Mouse (Mus musculus): Measurements from ENCODE around the gene Gna13. TPM values are rescaled to one million over a fixed set of nuclear protein-coding genes. Genes with fewer than 3 reads are reported as not detected.

Gene Gna13
- total RNA-seq (2012; rRNA removed) = 32.9 and 34.8 TPM in 2 replicates

GRCm38 (mm10) chr11:109362463-109363190 lies at the start of gene Gna13:
Gene Gna13 (plus strand): TSS chr11:109362831.
- H3K4me3 ChIP-seq (ENCODE audit: insufficient read depth in 1 of 2, low read depth in 1 of 2, low read length in 2 of 2, poor library complexity in 1 of 2, severe bottlenecking in 1 of 2) = peak within 1 kb of the TSS; percentile 80 to 85
- peak within 1 kb of the TSS; percentile 76 for H3K27ac ChIP-seq (ENCODE audit: insufficient read depth, low read depth, low read length, poor library complexity, severe bottlenecking)
- H3K9me3 ChIP-seq (ENCODE audit: control insufficient read depth, insufficient read depth, low read depth, low read length) = no peaks in the 10 kb centered on the region
- H3K36me3 ChIP-seq (ENCODE audit: control insufficient read depth, insufficient read depth, low read length, poor library complexity, severe bottlenecking) = peaks cover 11% of the 10 kb centered on the region
- peak within 1 kb of the TSS; percentile 83 for H3K9ac ChIP-seq (ENCODE audit: insufficient read depth, low read depth, low read length, poor library complexity, severe bottlenecking)
- TF ChIP-seq ZNF384 (IDR thresholded peaks at IDR 0.05; ENCODE audit: low read depth, low read length) (no peak), HCFC1 (IDR thresholded peaks at IDR 0.05; ENCODE audit: borderline replicate concordance, insufficient read depth, low read length) (no peak), ZC3H11A (IDR thresholded peaks at IDR 0.05; ENCODE audit: borderline replicate concordance, low read depth, low read length) (no peak), MAFK (IDR thresholded peaks at IDR 0.05; ENCODE audit: insufficient read depth, low read depth, low read length) (no peak), CHD2 (IDR thresholded peaks at IDR 0.05; ENCODE audit: low read depth, low read length) (no peak)
- peaks cover 15 to 17% of the 10 kb centered on the region in 2 experiments for H3K4me1 ChIP-seq (ENCODE audit: control insufficient read depth in 2 of 2, insufficient read depth in 2 of 2, low read length in 2 of 2, poor library complexity in 1 of 2)
- in situ Hi-C loops (cut with MboI; ENCODE audit: low sequenced_read_pairs in 2 of 2, unreplicated experiment in 2 of 2) = no loop called here
- DNase-seq (ENCODE audit: low read depth, low spot score) = peak; percentile 72

GRCm38 (mm10) chr11:109316921-109317320 lies 45.7 kb upstream of the Gna13 start:
- no peak for DNase-seq (ENCODE audit: low read depth, low spot score)
- H3K4me3 ChIP-seq (ENCODE audit: insufficient read depth in 1 of 2, low read depth in 1 of 2, low read length in 2 of 2, poor library complexity in 1 of 2, severe bottlenecking in 1 of 2) = no peak overlapping the region
- TF ChIP-seq ZC3H11A (IDR thresholded peaks at IDR 0.05; ENCODE audit: borderline replicate concordance, low read depth, low read length) (no peak), HCFC1 (IDR thresholded peaks at IDR 0.05; ENCODE audit: borderline replicate concordance, insufficient read depth, low read length) (no peak), CHD2 (IDR thresholded peaks at IDR 0.05; ENCODE audit: low read depth, low read length) (no peak), ZNF384 (IDR thresholded peaks at IDR 0.05; ENCODE audit: low read depth, low read length) (no peak), MAFK (IDR thresholded peaks at IDR 0.05; ENCODE audit: insufficient read depth, low read depth, low read length) (no peak)
- H3K36me3 ChIP-seq (ENCODE audit: control insufficient read depth, insufficient read depth, low read length, poor library complexity, severe bottlenecking) = no peaks in the 10 kb centered on the region
- no peak overlapping the region for H3K27ac ChIP-seq (ENCODE audit: insufficient read depth, low read depth, low read length, poor library complexity, severe bottlenecking)
- H3K4me1 ChIP-seq (ENCODE audit: control insufficient read depth in 2 of 2, insufficient read depth in 2 of 2, low read length in 2 of 2, poor library complexity in 1 of 2) = no peaks in the 10 kb centered on the region
- H3K9me3 ChIP-seq (ENCODE audit: control insufficient read depth, insufficient read depth, low read depth, low read length) = no peaks in the 10 kb centered on the region
- no peak overlapping the region for H3K9ac ChIP-seq (ENCODE audit: insufficient read depth, low read depth, low read length, poor library complexity, severe bottlenecking)
- in situ Hi-C loops (cut with MboI; ENCODE audit: low sequenced_read_pairs in 2 of 2, unreplicated experiment in 2 of 2) = no loop called here

- TF ChIP-seq MAFK (IDR thresholded peaks at IDR 0.05; ENCODE audit: insufficient read depth, low read depth, low read length) (no peak), ZNF384 (IDR thresholded peaks at IDR 0.05; ENCODE audit: low read depth, low read length) (no peak)
- H3K4me1 ChIP-seq (ENCODE audit: control insufficient read depth in 2 of 2, insufficient read depth in 2 of 2, low read length in 2 of 2, poor library complexity in 1 of 2) = no peaks in the 10 kb centered on the region
- no peak overlapping the region for H3K4me3 ChIP-seq (ENCODE audit: insufficient read depth in 1 of 2, low read depth in 1 of 2, low read length in 2 of 2, poor library complexity in 1 of 2, severe bottlenecking in 1 of 2)
- no peak for DNase-seq (ENCODE audit: low read depth, low spot score)
- H3K9me3 ChIP-seq (ENCODE audit: control insufficient read depth, insufficient read depth, low read depth, low read length) = no peaks in the 10 kb centered on the region
- no peak overlapping the region for H3K9ac ChIP-seq (ENCODE audit: insufficient read depth, low read depth, low read length, poor library complexity, severe bottlenecking)
- in situ Hi-C loops (cut with MboI; ENCODE audit: low sequenced_read_pairs in 2 of 2, unreplicated experiment in 2 of 2) = no loop called here
- H3K36me3 ChIP-seq (ENCODE audit: control insufficient read depth, insufficient read depth, low read length, poor library complexity, severe bottlenecking) = no peaks in the 10 kb centered on the region
- H3K27ac ChIP-seq (ENCODE audit: insufficient read depth, low read depth, low read length, poor library complexity, severe bottlenecking) = no peak overlapping the region
These were observed 43.2 kb upstream of the Gna13 start for GRCm38 (mm10) chr11:109319471-109319870.

- Histone ChIP-seq H3K36me3 (ENCODE audit: control insufficient read depth, insufficient read depth, low read length, poor library complexity, severe bottlenecking) (no peaks in the 10 kb centered on the region), H3K9me3 (ENCODE audit: control insufficient read depth, insufficient read depth, low read depth, low read length) (no peaks in the 10 kb centered on the region), H3K9ac (ENCODE audit: insufficient read depth, low read depth, low read length, poor library complexity, severe bottlenecking) (no peak overlapping the region), H3K4me1 (ENCODE audit: control insufficient read depth in 2 of 2, insufficient read depth in 2 of 2, low read length in 2 of 2, poor library complexity in 1 of 2) (no peaks in the 10 kb centered on the region), H3K27ac (ENCODE audit: insufficient read depth, low read depth, low read length, poor library complexity, severe bottlenecking) (no peak overlapping the region), H3K4me3 (ENCODE audit: insufficient read depth in 1 of 2, low read depth in 1 of 2, low read length in 2 of 2, poor library complexity in 1 of 2, severe bottlenecking in 1 of 2) (no peak overlapping the region)
- in situ Hi-C loops (cut with MboI; ENCODE audit: low sequenced_read_pairs in 2 of 2, unreplicated experiment in 2 of 2) = loop anchor here in 1 of 2 experiments (10.0 kb wide), 1 partner anchor 115 kb away; no protein-coding TSS in a partner anchor
- TF ChIP-seq CHD2 (IDR thresholded peaks at IDR 0.05; ENCODE audit: low read depth, low read length) = no peak
- no peak for TF ChIP-seq ZC3H11A (IDR thresholded peaks at IDR 0.05; ENCODE audit: borderline replicate concordance, low read depth, low read length)
- TF ChIP-seq ZNF384 (IDR thresholded peaks at IDR 0.05; ENCODE audit: low read depth, low read length) = no peak
- TF ChIP-seq MAFK (IDR thresholded peaks at IDR 0.05; ENCODE audit: insufficient read depth, low read depth, low read length) = no peak
- TF ChIP-seq HCFC1 (IDR thresholded peaks at IDR 0.05; ENCODE audit: borderline replicate concordance, insufficient read depth, low read length) = no peak
- no peak for DNase-seq (ENCODE audit: low read depth, low spot score)
These were observed 42.7 kb upstream of the Gna13 start for GRCm38 (mm10) chr11:109319946-109320345.

Measured in ES-E14 (cell line).